Mouse (Mus musculus) thymus, postnatal 25 days (tissue): ENCODE measurements around the gene Kcnn4.
"Not testable (repeated sequence)": the region's sequence is repeated elsewhere in the genome, so short reads cannot be mapped to it uniquely, and the experiment has no call there.

ENCODE experiments used
- DNase-seq: peaks from one replicate; pipeline ENCODE4 v3.0.0; 2022

Gene Kcnn4

GRCm38 (mm10) chr7:24394054-24394453 lies 24.0 kb downstream of the Kcnn4 start:
- no peak for DNase-seq

GRCm38 (mm10) chr7:24394475-24395161 lies 24.6 kb downstream of the Kcnn4 start:
- DNase-seq = peak; percentile 59

GRCm38 (mm10) chr7:24396832-24397231 lies 26.8 kb downstream of the Kcnn4 start:
- DNase-seq = no peak

- DNase-seq = no peak
Measured at GRCm38 (mm10) chr7:24398364-24398913, 28.4 kb downstream of the Kcnn4 start.

GRCm38 (mm10) chr7:24399256-24400081 lies 29.4 kb downstream of the Kcnn4 start, which contains the start of gene Smg9:
Gene Smg9, plus strand, starts transcription at chr7:24399619.
- peak; percentile 97 for DNase-seq

- DNase-seq = no peak
Measured at GRCm38 (mm10) chr7:24400082-24400452, 30.0 kb downstream of the Kcnn4 start.

DNA sequence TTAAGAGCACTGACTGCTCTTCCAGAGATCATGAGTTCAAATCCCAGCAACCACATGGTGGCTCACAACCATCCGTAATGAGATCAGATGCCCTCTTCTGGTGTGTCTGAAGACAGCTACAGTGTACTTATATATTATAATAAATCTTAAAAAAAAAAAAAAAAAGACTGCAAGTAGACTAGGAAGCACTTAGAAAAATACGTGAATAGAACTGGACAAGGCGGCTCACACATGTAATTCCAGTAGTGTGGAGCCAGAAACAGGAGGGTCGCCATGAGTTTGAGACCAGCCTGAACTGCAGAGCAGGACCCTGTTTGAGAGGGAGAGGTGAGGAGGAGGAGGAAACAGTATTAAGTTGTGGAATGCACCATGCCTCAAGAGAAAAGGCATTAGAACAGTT lies 30.4 kb downstream of the Kcnn4 start:
- DNase-seq = not testable (repeated sequence)

DNA sequence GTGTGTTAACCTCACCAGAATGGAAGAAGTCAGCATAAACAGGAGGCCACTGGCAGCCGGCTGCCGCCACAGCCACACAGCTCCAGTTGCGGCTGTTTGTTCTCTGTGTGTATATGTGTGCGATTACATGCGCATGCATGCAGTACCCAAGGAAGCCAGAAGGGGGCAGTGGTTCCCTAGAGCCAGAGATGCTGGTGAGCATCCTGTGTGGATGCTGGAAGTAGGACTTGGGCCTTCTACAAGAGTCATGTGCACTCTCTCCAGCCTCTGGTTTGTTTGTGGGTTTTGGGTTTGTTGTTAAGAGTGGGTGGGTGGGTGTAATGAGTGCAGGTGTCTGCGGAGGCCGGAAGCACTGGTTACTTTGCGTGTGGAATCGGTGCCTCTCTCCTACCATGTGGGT lies 32.8 kb downstream of the Kcnn4 start:
- DNase-seq = no peak

GRCm38 (mm10) chr7:24405649-24406048 lies 35.6 kb downstream of the Kcnn4 start:
- no peak for DNase-seq

DNA sequence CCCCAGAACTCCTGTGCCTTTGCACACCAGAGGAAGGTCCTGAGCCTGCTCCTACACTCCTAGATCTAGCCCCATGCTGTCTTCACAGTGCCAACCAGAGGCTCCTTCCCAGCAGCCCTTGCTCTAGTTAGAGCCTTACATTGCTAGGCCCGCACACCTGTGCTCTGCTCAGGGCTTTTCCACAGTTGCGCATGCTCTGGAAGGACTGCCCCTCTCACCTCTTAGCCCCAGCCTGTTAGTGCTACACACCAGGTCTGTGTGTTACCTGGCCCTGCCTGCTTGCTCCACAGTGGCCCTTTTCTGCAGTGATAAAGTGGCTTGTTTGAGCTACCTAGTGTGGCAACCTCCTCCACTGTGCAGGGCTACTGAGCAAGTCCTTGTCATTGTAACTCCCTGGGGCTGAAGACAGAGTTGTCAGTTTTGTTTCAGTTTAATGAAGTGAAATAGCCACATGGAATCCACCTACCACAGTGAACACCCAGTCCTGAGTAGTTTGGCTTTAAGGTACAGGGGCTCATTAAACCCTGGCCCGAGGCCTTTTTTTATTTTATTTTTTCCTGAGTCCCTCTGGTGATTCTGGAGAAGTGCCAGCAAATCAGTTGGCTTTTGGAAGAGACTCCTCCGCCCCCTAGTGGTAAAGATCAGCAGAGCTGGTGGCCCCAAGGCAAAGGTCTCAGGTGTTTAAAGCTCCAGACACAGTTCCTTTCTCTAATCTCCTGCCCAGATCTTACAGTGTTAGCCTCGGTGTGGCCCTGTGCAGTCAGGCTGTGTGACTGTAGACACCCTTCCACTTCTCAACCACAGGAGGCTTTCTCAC lies 36.7 kb downstream of the Kcnn4 start:
- DNase-seq = peak; percentile 76

GRCm38 (mm10) chr7:24408186-24408585 lies 38.1 kb downstream of the Kcnn4 start:
- no peak for DNase-seq

GRCm38 (mm10) chr7:24410123-24410522 lies 40.1 kb downstream of the Kcnn4 start:
- DNase-seq = no peak

GRCm38 (mm10) chr7:24410831-24411230 lies 40.8 kb downstream of the Kcnn4 start:
- no peak for DNase-seq

DNA sequence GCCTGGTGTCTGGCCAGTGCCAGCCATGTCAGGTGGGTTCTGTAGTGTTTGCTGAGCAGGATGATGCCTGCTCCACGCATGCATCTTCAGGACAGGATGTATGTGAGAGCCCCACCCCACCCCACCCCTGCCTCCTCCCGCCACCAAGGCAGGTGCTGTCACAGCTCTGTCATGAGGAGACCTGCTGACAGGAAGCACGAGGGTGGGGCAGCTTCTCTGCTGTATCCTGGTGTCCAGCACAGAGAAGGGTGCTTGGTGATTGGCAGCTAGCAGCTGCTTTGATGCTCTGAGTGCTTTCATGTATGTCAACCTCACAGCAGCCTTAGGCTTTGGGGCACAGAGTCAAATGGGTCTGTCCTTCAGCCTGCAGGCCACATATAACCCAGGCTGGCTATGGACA lies 43.6 kb downstream of the Kcnn4 start:
- DNase-seq = peak; percentile 66

- no peak for DNase-seq
Measured at GRCm38 (mm10) chr7:24415261-24415660, 45.2 kb downstream of the Kcnn4 start.

- DNase-seq = no peak
Measured at GRCm38 (mm10) chr7:24419579-24419978, 49.5 kb downstream of the Kcnn4 start.

DNA sequence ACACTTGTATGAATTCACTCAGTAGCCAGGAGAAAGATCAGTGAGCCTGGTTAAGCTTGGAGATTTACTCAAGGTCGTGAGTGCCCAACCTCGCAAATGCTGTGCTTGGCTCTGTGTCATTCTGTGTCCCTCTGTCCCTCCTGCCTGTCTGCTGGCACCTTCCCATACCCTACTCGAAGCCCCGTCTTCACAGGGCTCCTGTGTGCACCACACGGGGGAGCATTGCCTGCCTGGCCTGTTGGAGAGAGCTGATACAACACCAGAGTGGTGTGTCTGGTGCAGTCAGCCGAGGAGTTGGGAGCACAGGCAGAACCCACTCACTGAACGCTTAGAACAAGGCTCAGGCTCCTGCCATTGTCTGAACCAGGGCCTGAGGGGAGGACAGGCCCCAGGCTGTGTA lies 51.6 kb downstream of the Kcnn4 start:
- DNase-seq = no peak

DNA sequence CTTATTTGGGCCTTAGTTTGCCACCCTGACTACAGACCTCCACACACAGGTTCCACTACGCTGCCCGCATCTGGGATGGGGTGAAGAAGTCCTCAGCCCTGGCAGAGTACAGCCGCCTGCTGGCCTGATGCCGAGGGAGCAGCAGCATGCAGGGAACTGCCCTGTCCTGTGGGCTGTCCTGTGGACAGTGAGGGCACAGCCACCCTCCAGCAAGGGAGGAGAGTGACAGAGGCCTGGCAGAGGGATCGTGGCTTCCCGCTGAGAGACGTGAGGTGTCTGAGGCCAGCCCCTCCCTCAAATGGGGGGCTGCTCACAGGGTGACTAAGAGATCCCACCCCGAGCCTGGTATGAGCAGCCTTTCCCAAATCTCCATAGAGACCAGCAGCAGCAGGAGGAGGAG lies 52.2 kb downstream of the Kcnn4 start:
- no peak for DNase-seq

- no peak for DNase-seq
Measured at GRCm38 (mm10) chr7:24423107-24423763, 53.2 kb downstream of the Kcnn4 start.

DNA sequence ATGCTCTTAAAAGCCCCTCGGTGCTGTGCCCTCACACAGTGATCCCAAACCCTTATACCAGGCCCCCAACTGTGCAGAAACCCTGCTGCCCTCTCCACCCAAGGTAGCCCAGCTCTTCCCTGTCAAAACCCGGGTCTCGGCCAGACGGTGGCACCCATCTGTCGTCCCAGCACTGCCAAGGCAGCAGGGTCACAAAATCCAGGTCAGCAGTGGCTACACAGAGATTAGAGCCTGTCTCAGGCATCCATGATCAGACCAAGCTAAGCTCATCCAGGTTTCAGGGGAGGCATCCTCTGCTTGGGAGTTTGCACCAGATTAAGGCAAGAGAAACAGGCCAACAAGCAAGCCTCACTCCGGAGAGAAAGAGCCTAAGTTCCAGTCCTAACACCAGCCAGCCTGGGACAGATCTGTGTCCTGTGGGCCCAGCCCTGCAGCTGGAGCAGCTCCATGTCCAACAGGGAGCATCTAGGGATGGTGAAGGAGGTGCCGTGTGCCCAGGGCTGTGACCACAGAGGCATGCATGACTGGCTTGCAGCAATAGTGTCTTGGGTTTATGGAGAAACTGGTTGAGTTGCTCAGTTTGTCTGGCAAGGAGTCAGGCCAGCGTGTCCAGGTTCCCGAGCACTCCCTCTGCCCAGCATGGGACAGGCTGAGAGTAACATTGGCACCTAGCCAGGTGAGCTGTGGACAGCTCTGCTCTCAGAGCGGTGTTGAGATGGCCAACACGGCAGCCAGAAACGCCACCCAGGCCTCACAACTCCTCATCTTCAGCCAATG lies 54.1 kb downstream of the Kcnn4 start:
- DNase-seq = no peak

GRCm38 (mm10) chr7:24425919-24426318 lies 55.9 kb downstream of the Kcnn4 start:
- no peak for DNase-seq

DNA sequence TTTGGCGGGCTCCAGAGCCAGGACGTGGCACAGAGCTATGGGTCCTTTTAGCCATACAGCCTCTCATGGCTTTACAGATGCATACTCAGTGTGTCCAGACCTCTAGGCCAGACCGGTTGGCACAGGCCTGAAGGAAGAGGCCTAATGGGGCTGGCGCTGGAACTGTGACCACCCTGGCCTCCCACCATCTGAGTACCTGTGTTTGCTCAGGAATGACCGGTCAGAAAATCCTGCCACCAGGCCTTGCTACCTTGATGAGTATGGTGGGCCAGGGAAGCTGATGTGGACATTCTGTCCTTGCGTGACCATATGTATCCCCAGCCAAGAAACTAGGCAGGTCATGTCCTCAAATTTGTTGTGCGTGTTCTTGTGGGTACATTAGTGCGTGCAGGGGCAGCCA lies 57.1 kb downstream of the Kcnn4 start:
- DNase-seq = no peak
